Mouse (Mus musculus) brain, embryonic 14.5 days (tissue): ENCODE data around the gene Rasgef1b. TPM values are rescaled to one million over a fixed set of nuclear protein-coding genes. Genes with fewer than 3 reads are reported as not detected.
A peak's percentile ranks its signal among the peaks of the same experiment; 100 is the strongest.

Source experiments
- DNase-seq: peaks from one replicate; pipeline ENCODE4 v3.0.0-alpha.2; 2011; ENCODE audit warnings: low read depth
- CTCF ChIP-seq: fragments of 200-500 bp; IDR thresholded peaks from 2 replicates; pipeline ENCODE4 v1.5.1; 2012; ENCODE audit warnings: inconsistent platforms, mild to moderate bottlenecking, moderate library complexity, borderline replicate concordance; ENCODE audit not compliant: insufficient read depth, insufficient read length; ENCODE audit errors: extremely low read depth
- POLR2A ChIP-seq: fragments of 200-500 bp; IDR thresholded peaks from 2 replicates; pipeline ENCODE4 v1.6.1; 2012; ENCODE audit warnings: mild to moderate bottlenecking, inconsistent platforms, borderline replicate concordance; ENCODE audit not compliant: poor library complexity, insufficient read depth, insufficient read length, severe bottlenecking; ENCODE audit errors: extremely low read depth
- polyA plus RNA-seq: library from polyadenylated mRNA; depleted of rRNA; stranded (reverse); fragments of >200 nt; gene quantifications from 2 replicates; pipeline ENCODE4 v1.2.3, GENCODE M21; 2012

Rasgef1b gene
- polyA plus RNA-seq, 1 experiment: 37.4 TPM

DNA sequence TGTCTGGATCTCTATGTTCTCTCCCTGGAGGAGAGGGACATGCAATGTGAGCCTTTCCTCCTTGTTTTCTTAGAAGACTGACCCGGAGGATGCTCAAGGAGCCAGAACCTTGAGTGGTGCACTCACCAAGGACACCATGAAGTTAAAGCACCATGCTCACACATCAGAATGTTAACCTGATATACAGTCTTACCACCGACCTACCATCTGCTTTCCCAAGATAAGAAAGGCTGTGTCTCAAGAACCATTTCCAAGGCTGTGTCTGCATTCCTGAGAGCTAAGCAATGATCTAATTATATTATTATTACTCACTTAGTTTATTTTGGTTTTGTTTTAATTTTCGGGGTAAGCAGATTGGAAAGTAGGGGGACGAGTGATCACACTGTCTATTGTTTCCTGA lies 203.2 kb downstream of the Rasgef1b start:
- TF ChIP-seq CTCF (no peak), POLR2A (no peak)
- DNase-seq: no peak

GRCm38 (mm10) chr5:99522571-99523269 lies 206.1 kb downstream of the Rasgef1b start:
- no peak for TF ChIP-seq POLR2A
- no peak for TF ChIP-seq CTCF
- DNase-seq: peak; percentile 65

GRCm38 (mm10) chr5:99521411-99521810 lies 207.5 kb downstream of the Rasgef1b start:
- TF ChIP-seq CTCF (no peak), POLR2A (no peak)

DNA sequence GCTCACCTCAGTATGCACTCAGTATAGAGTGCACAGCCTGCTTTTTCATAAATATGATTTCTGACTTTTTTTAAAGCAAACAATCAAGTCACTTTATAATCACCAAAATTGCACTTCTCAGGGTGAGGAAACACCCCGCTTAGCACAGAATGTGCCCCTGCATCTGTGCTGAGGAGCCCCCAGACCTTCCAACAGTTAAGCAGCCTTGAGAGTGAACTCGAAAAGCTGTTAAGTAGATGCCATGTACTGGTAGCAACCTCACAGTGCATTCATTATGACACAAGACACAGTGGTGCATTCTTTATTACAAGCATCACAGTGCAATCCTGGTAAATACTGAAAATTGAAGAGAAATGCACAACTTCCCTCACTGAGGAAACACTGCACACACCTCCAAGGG lies 209.3 kb downstream of the Rasgef1b start:
- TF ChIP-seq CTCF (no peak), POLR2A (no peak)
- DNase-seq: peak; percentile 51

More at GRCm38 (mm10) chr5:99521411-99521810, 207.5 kb downstream of the Rasgef1b start:
- DNase-seq: peak; percentile 74

- TF ChIP-seq POLR2A: no peak
- no peak for TF ChIP-seq CTCF
- no peak for DNase-seq
Measured at GRCm38 (mm10) chr5:99519023-99519422, 209.8 kb downstream of the Rasgef1b start.

GRCm38 (mm10) chr5:99516207-99516606 lies 212.7 kb downstream of the Rasgef1b start:
- TF ChIP-seq CTCF (no peak), POLR2A (no peak)
- DNase-seq: no peak

DNA sequence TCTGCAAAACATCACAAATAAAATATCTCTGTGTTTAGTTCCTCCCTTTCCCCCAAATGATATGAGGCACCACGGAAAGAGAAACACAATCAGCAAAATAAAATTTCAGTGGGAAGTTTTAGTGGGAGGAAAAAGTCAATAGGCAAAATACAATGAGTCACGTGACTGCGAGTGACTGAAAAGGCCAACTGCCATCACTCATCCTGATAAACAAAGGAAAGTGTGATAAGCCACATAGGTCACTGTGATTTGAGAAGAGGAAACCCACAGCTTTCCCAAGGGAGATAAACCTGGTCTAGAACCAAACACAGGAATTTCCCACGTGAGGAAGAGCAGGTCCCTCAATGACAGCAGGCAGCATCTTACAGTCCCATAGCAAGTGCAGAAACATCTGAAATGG lies 213.1 kb downstream of the Rasgef1b start:
- DNase-seq: no peak
- TF ChIP-seq CTCF: no peak
- TF ChIP-seq POLR2A: no peak

DNA sequence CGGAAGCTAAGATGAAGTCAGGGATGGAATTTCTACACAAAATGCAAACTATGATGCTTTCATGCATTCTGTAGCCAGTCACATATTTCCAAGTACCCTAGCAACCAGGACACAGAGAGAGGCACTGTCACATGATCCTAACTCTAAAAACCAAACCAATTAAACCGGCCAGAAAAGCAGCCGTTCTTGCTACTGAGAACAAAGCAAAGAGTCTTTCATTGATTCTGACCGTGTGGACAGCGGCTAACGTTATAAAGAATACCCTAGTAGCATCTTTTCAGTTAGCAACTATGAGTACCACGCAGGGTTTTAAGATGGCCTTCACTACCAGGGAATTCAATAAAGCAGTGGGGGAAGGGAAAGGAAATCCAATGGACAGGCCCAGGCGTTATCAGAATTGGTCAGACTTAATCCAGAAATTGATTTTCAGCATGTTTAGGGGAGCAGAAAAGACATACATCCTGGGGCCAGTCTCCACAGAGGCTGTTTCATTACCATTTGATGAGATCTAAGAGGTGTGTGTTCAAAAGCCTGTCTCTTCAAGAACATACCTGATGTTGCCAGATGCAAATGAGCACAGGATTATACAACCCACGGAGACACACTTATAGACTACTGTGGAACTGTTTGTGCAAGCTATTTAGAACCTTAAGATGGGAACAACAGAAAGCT lies 215.5 kb downstream of the Rasgef1b start:
- peak; percentile 75 for DNase-seq
- TF ChIP-seq POLR2A: no peak
- TF ChIP-seq CTCF: no peak

- TF ChIP-seq CTCF (no peak), POLR2A (no peak)
- no peak for DNase-seq
Measured at GRCm38 (mm10) chr5:99511081-99511480, 217.8 kb downstream of the Rasgef1b start.

- no peak for TF ChIP-seq CTCF
- TF ChIP-seq POLR2A: no peak
Measured at GRCm38 (mm10) chr5:99506109-99506508, 222.8 kb downstream of the Rasgef1b start.

DNA sequence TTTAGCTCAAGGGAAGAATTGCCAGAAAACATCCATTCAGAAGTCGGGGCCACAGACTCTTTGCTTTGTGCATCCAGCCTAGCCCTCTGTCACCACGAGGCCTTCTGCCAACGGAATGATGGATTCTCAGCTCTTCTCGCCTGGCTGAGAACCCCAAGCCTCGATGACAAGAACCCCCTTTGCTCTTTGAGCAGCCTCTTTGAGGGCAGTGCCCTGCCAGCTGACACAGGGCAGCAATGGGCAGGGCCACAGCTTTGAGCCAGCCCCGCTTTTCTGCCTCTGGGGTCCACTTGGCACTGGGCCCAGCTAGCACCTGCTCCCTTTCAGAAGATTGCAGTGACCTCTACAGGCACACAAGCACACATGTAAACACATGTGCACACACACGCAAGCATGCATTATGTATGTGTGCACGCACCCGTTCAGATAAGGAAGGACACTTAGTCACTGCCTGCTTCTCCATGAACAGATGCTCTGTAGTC lies 224.5 kb downstream of the Rasgef1b start:
- TF ChIP-seq POLR2A (no peak), CTCF (peak; percentile 36; the same call in 1 of the 2 replicates)
- DNase-seq: peak; percentile 93

More at GRCm38 (mm10) chr5:99506109-99506508, 222.8 kb downstream of the Rasgef1b start:
- DNase-seq: no peak
